8 mouse cellular contexts compared by ENCODE assay signal in genomic region chr4:155837404-155838010, GRCm38 (mm10). TPM values are rescaled to one million over a fixed set of nuclear protein-coding genes. Genes with fewer than 3 reads are reported as not detected.
DNase-seq lines count a peak whose midpoint lies in the region; ATAC-seq and TF ChIP-seq lines count a peak whose summit lies in the region.

No protein-coding gene starts in this region.

- 68% methylated on average over 11 of the region's 11 CpGs for WGBS in intestine, embryonic 14.5 days
- 42% methylated on average over 11 of the region's 11 CpGs for WGBS in lung, postnatal 0 days
- WGBS in forebrain, embryonic 15.5 days, result 83% methylated on average over 11 of the region's 11 CpGs
- WGBS in hindbrain, embryonic 16.5 days, result 89% methylated on average over 11 of the region's 11 CpGs

- peaks cover 9% of the 10 kb centered on the region; the same call in 1 of the 2 replicates for H3K36me3 ChIP-seq in intestine, embryonic 14.5 days (ENCODE audit: control insufficient read depth, insufficient read depth, low read length)
- no peaks in the 10 kb centered on the region for H3K36me3 ChIP-seq in lung, postnatal 0 days (ENCODE audit: insufficient read depth, low read length)
- 0 out of 2 replicates have a peak, but pooled peaks cover 5% of the 10 kb centered on the region for H3K36me3 ChIP-seq in forebrain, embryonic 15.5 days
- no peaks in the 10 kb centered on the region; the same call in 1 of the 2 replicates for H3K36me3 ChIP-seq in hindbrain, embryonic 16.5 days (ENCODE audit: control insufficient read depth, insufficient read depth, low read length)

- H3K4me2 ChIP-seq in intestine, embryonic 14.5 days (ENCODE audit: low read length), result no peak overlapping the region
- no peak overlapping the region for H3K4me2 ChIP-seq in lung, postnatal 0 days (replicated peaks; ENCODE audit: low read depth, low read length)
- no peak overlapping the region for H3K4me2 ChIP-seq in forebrain, embryonic 15.5 days (replicated peaks)
- H3K4me2 ChIP-seq in hindbrain, embryonic 16.5 days (ENCODE audit: low read length), result no peak overlapping the region

- ATAC-seq in intestine, embryonic 14.5 days (replicated peaks; ENCODE audit: low FRiP score, low TSS enrichment, low read depth), result no peak
- ATAC-seq in lung, postnatal 0 days, result no peak
- no peak for ATAC-seq in forebrain, embryonic 15.5 days (replicated peaks)
- ATAC-seq in hindbrain, embryonic 16.5 days, result no peak

- intact Hi-C loops in gastrocnemius, adult 2 months (cut with DNase I), result loop anchor here (10.0 kb wide), 1 partner anchor 107 kb away; the partner anchor contains the start of gene Ube2j2
- intact Hi-C loops in left cerebral cortex, postnatal 4 days (cut with DNase I), result no loop called here

- peak overlapping the region; percentile 68 for H3K4me3 ChIP-seq in gastrocnemius, adult 2 months
- no peak overlapping the region for H3K4me3 ChIP-seq in intestine, embryonic 14.5 days (ENCODE audit: low read depth, low read length)
- H3K4me3 ChIP-seq in lung, postnatal 0 days (ENCODE audit: low read depth, low read length), result no peak overlapping the region
- no peak overlapping the region for H3K4me3 ChIP-seq in forebrain, embryonic 15.5 days
- H3K4me3 ChIP-seq in hindbrain, embryonic 16.5 days (ENCODE audit: low read length), result no peak overlapping the region

- DNase-seq in Muller cell, postnatal 12 days (ENCODE audit: inconsistent ontology term), result peak; percentile 96
- peak; percentile 81 for DNase-seq in gastrocnemius, adult 2 months
- no peak for DNase-seq in intestine, embryonic 14.5 days (ENCODE audit: low spot score)
- peak; percentile 64 for DNase-seq in lung, postnatal 0 days (ENCODE audit: low spot score)
- no peak for DNase-seq in left cerebral cortex, postnatal 4 days
- no peak for DNase-seq in thymus, postnatal 14 days

- no peak for TF ChIP-seq EP300 in lung, postnatal 0 days (IDR thresholded peaks at IDR 0.05)

- peaks cover 48% of the 10 kb centered on the region for H3K4me1 ChIP-seq in intestine, embryonic 14.5 days (replicated peaks; ENCODE audit: control insufficient read depth, insufficient read depth, low read length)
- H3K4me1 ChIP-seq in lung, postnatal 0 days (ENCODE audit: insufficient read depth, low read depth, low read length), result peaks cover 6% of the 10 kb centered on the region; the same call in 1 of the 2 replicates
- peaks cover 38% of the 10 kb centered on the region for H3K4me1 ChIP-seq in forebrain, embryonic 15.5 days
- peaks cover 27% of the 10 kb centered on the region for H3K4me1 ChIP-seq in hindbrain, embryonic 16.5 days (ENCODE audit: control insufficient read depth, insufficient read depth, low read depth, low read length)

- TF ChIP-seq CTCF in gastrocnemius, adult 2 months (IDR thresholded peaks at IDR 0.05), result no peak
- TF ChIP-seq CTCF in lung, postnatal 0 days (IDR thresholded peaks at IDR 0.05), result no peak

- peak overlapping the region; percentile 96 for H3K27ac ChIP-seq in gastrocnemius, adult 2 months
- peak overlapping the region; percentile 87 for H3K27ac ChIP-seq in intestine, embryonic 14.5 days (ENCODE audit: low read depth)
- H3K27ac ChIP-seq in lung, postnatal 0 days (ENCODE audit: low read length), result peak overlapping the region; percentile 92
- H3K27ac ChIP-seq in forebrain, embryonic 15.5 days (replicated peaks), result no peak overlapping the region
- no peak overlapping the region for H3K27ac ChIP-seq in hindbrain, embryonic 16.5 days (ENCODE audit: low read depth, low read length)

- no peaks in the 10 kb centered on the region for H3K9me3 ChIP-seq in intestine, embryonic 14.5 days (ENCODE audit: control insufficient read depth, low read length)
- no peaks in the 10 kb centered on the region for H3K9me3 ChIP-seq in lung, postnatal 0 days (ENCODE audit: low read length)
- H3K9me3 ChIP-seq in forebrain, embryonic 15.5 days, result no peaks in the 10 kb centered on the region
- no peaks in the 10 kb centered on the region for H3K9me3 ChIP-seq in hindbrain, embryonic 16.5 days (ENCODE audit: control insufficient read depth, low read length)

- no peak overlapping the region for H3K9ac ChIP-seq in intestine, embryonic 14.5 days (ENCODE audit: low read length)
- H3K9ac ChIP-seq in lung, postnatal 0 days (replicated peaks; ENCODE audit: low read depth), result no peak overlapping the region
- H3K9ac ChIP-seq in forebrain, embryonic 15.5 days (replicated peaks), result no peak overlapping the region
- no peak overlapping the region for H3K9ac ChIP-seq in hindbrain, embryonic 16.5 days (ENCODE audit: low read depth, low read length)

- no peaks in the 10 kb centered on the region for H3K27me3 ChIP-seq in intestine, embryonic 14.5 days (replicated peaks; ENCODE audit: control insufficient read depth, insufficient read depth, low read length)
- no peaks in the 10 kb centered on the region for H3K27me3 ChIP-seq in lung, postnatal 0 days (replicated peaks; ENCODE audit: insufficient read depth, low read length)
- peaks cover 13% of the 10 kb centered on the region for H3K27me3 ChIP-seq in forebrain, embryonic 15.5 days
- H3K27me3 ChIP-seq in hindbrain, embryonic 16.5 days (replicated peaks; ENCODE audit: control insufficient read depth, insufficient read depth, low read length), result no peaks in the 10 kb centered on the region

RNA-seq across cellular contexts. Expression of gene Mxra8, which starts 2.0 kb away (rescaled TPM):
- 10 to 100 TPM; 26.4 to 31.3 TPM for total RNA-seq in gastrocnemius, adult 2 months (2021)
- polyA plus RNA-seq in intestine, embryonic 14.5 days (2014; fragmentation: Nextera tagmentation; extraction: Ambion mirVana), result 60.0 and 73.3 TPM in 2 replicates
- 321 and 330 TPM in 2 replicates for polyA plus RNA-seq in lung, postnatal 0 days (2015; fragmentation: Nextera tagmentation; extraction: Ambion mirVana)
- total RNA-seq in left cerebral cortex, postnatal 4 days (2021), result 10 to 100 TPM; 15.0 to 15.1 TPM
- polyA plus RNA-seq in forebrain, embryonic 15.5 days (2015; fragmentation: Nextera tagmentation; extraction: Ambion mirVana), result 15.0 and 19.0 TPM in 2 replicates
- 35.7 and 36.5 TPM in 2 replicates for polyA plus RNA-seq in hindbrain, embryonic 16.5 days (2015; fragmentation: Nextera tagmentation; extraction: Ambion mirVana)

RNA-seq across cellular contexts. Expression of gene Aurkaip1, which starts 6.4 kb away (rescaled TPM):
- 10 to 100 TPM; 74.0 to 89.8 TPM for total RNA-seq in gastrocnemius, adult 2 months (2021)
- 133 and 151 TPM in 2 replicates for polyA plus RNA-seq in intestine, embryonic 14.5 days (2014; fragmentation: Nextera tagmentation; extraction: Ambion mirVana)
- 117 and 128 TPM in 2 replicates for polyA plus RNA-seq in lung, postnatal 0 days (2015; fragmentation: Nextera tagmentation; extraction: Ambion mirVana)
- 10 to 100 TPM; 59.7 to 62.7 TPM for total RNA-seq in left cerebral cortex, postnatal 4 days (2021)
- polyA plus RNA-seq in forebrain, embryonic 15.5 days (2015; fragmentation: Nextera tagmentation; extraction: Ambion mirVana), result 127 and 130 TPM in 2 replicates
- 133 and 143 TPM in 2 replicates for polyA plus RNA-seq in hindbrain, embryonic 16.5 days (2015; fragmentation: Nextera tagmentation; extraction: Ambion mirVana)

RNA-seq across cellular contexts. Expression of gene Dvl1, which starts 9.7 kb away (rescaled TPM):
- total RNA-seq in gastrocnemius, adult 2 months (2021), result 100 to 1,000 TPM; 116 to 122 TPM
- polyA plus RNA-seq in intestine, embryonic 14.5 days (2014; fragmentation: Nextera tagmentation; extraction: Ambion mirVana), result 7.3 and 7.8 TPM in 2 replicates
- 9.1 and 11.9 TPM in 2 replicates for polyA plus RNA-seq in lung, postnatal 0 days (2015; fragmentation: Nextera tagmentation; extraction: Ambion mirVana)
- 10 to 100 TPM; 82.5 to 88.2 TPM for total RNA-seq in left cerebral cortex, postnatal 4 days (2021)
- 10.6 and 23.1 TPM in 2 replicates for polyA plus RNA-seq in forebrain, embryonic 15.5 days (2015; fragmentation: Nextera tagmentation; extraction: Ambion mirVana)
- polyA plus RNA-seq in hindbrain, embryonic 16.5 days (2015; fragmentation: Nextera tagmentation; extraction: Ambion mirVana), result 10.2 and 10.7 TPM in 2 replicates

RNA-seq across cellular contexts. Expression of gene Ccnl2, which starts 25.2 kb away (rescaled TPM):
- total RNA-seq in gastrocnemius, adult 2 months (2021), result 10 to 100 TPM; 26.4 to 27.0 TPM
- polyA plus RNA-seq in intestine, embryonic 14.5 days (2014; fragmentation: Nextera tagmentation; extraction: Ambion mirVana), result 161 and 192 TPM in 2 replicates
- 110 and 122 TPM in 2 replicates for polyA plus RNA-seq in lung, postnatal 0 days (2015; fragmentation: Nextera tagmentation; extraction: Ambion mirVana)
- total RNA-seq in left cerebral cortex, postnatal 4 days (2021), result 10 to 100 TPM; 84.1 to 85.0 TPM
- 172 and 173 TPM in 2 replicates for polyA plus RNA-seq in forebrain, embryonic 15.5 days (2015; fragmentation: Nextera tagmentation; extraction: Ambion mirVana)
- 118 and 132 TPM in 2 replicates for polyA plus RNA-seq in hindbrain, embryonic 16.5 days (2015; fragmentation: Nextera tagmentation; extraction: Ambion mirVana)

RNA-seq across cellular contexts. Expression of gene Tas1r3, which starts 25.7 kb away (rescaled TPM):
- total RNA-seq in gastrocnemius, adult 2 months (2021), result under 1 TPM; 0.11 to 0.23 TPM
- polyA plus RNA-seq in intestine, embryonic 14.5 days (2014; fragmentation: Nextera tagmentation; extraction: Ambion mirVana), result 0.38 and 0.43 TPM in 2 replicates
- 0.19 and 0.25 TPM in 2 replicates for polyA plus RNA-seq in lung, postnatal 0 days (2015; fragmentation: Nextera tagmentation; extraction: Ambion mirVana)
- under 1 TPM; 0.28 to 0.32 TPM for total RNA-seq in left cerebral cortex, postnatal 4 days (2021)
- 0.64 and 0.73 TPM in 2 replicates for polyA plus RNA-seq in forebrain, embryonic 15.5 days (2015; fragmentation: Nextera tagmentation; extraction: Ambion mirVana)
- 0.29 and 0.40 TPM in 2 replicates for polyA plus RNA-seq in hindbrain, embryonic 16.5 days (2015; fragmentation: Nextera tagmentation; extraction: Ambion mirVana)

Comparison
In these comparisons a context has a peak if more than half of its experiments do, and no peak if none do; other contexts are left out.
1. DNase-seq: peak in Muller cell, postnatal 12 days (single experiment), gastrocnemius, adult 2 months (single experiment) and lung, postnatal 0 days (single experiment); none in intestine, embryonic 14.5 days (single experiment), left cerebral cortex, postnatal 4 days (single experiment) and thymus, postnatal 14 days (single experiment).
2. H3K27ac ChIP-seq: peak in gastrocnemius, adult 2 months (single experiment), intestine, embryonic 14.5 days (single experiment) and lung, postnatal 0 days (single experiment); none in forebrain, embryonic 15.5 days (single experiment) and hindbrain, embryonic 16.5 days (single experiment).